Mouse (Mus musculus): ENCODE results near the gene Tma16. TPM values are rescaled to one million over a fixed set of nuclear protein-coding genes. Genes with fewer than 3 reads are reported as not detected.
A peak's percentile ranks its signal among the peaks of the same experiment; 100 is the strongest.

The Tma16 gene
- 2.4 and 4.4 TPM in 2 replicates for polyA plus RNA-seq (2012; rRNA removed)
- polyA plus RNA-seq (2014; fragmentation: Nextera tagmentation; extraction: Ambion mirVana): 5.1 and 5.5 TPM in 2 replicates

DNA sequence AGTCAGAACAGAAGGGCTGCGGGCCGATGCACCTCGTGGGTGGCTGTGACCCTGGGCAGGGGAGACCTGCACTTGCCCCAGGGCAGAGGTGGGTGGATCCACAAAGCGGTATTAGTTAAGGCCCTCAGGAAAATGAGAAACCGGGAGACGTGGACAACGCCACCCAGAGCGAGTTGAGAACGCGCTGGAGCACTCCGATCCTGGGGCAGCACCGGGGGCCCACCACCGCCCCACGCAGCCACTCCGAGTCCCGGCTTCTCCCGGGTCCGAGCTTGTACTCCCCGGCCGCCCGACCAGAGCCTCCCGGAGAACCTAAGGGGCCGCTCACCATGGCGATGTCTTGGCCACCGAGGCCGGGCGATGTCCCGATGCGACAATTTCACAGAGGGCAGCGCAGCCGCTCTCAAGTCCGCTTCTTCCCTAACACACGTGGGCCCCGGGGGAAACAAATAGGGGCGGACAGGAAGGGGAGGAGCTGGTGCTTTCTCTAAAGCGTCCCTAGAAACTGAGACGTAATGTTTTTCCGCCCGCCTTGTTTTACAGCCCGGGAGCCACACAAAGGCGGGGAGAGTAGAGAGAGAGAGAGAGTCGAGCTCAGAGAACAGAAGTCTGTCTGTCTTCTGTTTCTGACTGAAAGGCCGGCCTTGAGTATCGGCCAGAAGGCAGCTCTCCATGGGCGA lies at the start of gene Tma16:
Tma16 (minus strand) TSS at position 447 of the 680 bp plus-strand sequence.
- peak; percentile 89 for ATAC-seq (ENCODE audit: insufficient read depth)
- no peak within 1 kb of the TSS for H3K27ac ChIP-seq
- TF ChIP-seq CTCF (IDR thresholded peaks at IDR 0.05; ENCODE audit: low read depth) (no peak), EP300 (IDR thresholded peaks at IDR 0.05; ENCODE audit: low read depth) (no peak)
- H3K4me2 ChIP-seq (ENCODE audit: low read depth): peak within 1 kb of the TSS; percentile 78
- H3K9me3 ChIP-seq (ENCODE audit: control insufficient read depth, low read length): no peaks in the 10 kb centered on the region
- H3K9ac ChIP-seq (replicated peaks): peak within 1 kb of the TSS; percentile 78
- no peaks in the 10 kb centered on the region for H3K27me3 ChIP-seq (ENCODE audit: control insufficient read depth, insufficient read depth, low read length)
- H3K4me1 ChIP-seq (replicated peaks; ENCODE audit: control insufficient read depth in 2 of 2, insufficient read depth in 2 of 2, low read length in 1 of 2): 0 out of 4 replicates have a peak, but pooled peaks cover 2% of the 10 kb centered on the region in 2 experiments
- no peaks in the 10 kb centered on the region for H3K36me3 ChIP-seq (replicated peaks; ENCODE audit: control insufficient read depth, insufficient read depth, low read depth)
- under 1% methylated on average over 45 of the region's 45 CpGs for WGBS (ENCODE audit: insufficient replicate concordance)
- peak; percentile 68 to 69 (median 69) for DNase-seq (ENCODE audit: low read depth in 3 of 3, low spot score in 3 of 3)
- peak within 1 kb of the TSS; percentile 76 to 90 for H3K4me3 ChIP-seq (ENCODE audit: insufficient read depth in 1 of 2, low read depth in 2 of 2, low read length in 2 of 2)

DNA sequence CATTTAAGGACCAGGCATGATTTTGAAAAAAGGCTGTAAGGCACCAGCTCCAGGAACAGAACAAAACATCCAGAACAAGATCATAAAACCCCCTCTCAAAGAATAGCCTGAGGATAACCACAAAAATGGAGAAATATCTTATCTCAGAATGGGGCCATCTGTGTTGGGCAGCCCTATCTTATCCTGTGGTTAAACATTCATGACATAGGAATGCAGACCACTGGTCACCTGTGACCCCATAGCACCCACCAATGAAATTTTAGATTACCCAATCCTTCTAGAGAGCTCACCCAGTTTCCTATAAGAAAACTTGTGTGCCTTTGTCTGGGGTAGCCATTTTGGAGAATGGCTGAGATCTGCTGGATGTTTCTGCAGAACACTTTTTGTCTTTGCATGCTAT lies 34.2 kb upstream of the Tma16 start:
- Histone ChIP-seq H3K4me3 (ENCODE audit: insufficient read depth in 1 of 2, low read depth in 2 of 2, low read length in 2 of 2) (no peak overlapping the region), H3K4me1 (replicated peaks; ENCODE audit: control insufficient read depth in 2 of 2, insufficient read depth in 2 of 2, low read length in 1 of 2) (no peaks in the 10 kb centered on the region), H3K4me2 (ENCODE audit: low read depth) (no peak overlapping the region), H3K9me3 (ENCODE audit: control insufficient read depth, low read length) (no peaks in the 10 kb centered on the region), H3K9ac (replicated peaks) (no peak overlapping the region), H3K36me3 (replicated peaks; ENCODE audit: control insufficient read depth, insufficient read depth, low read depth) (no peaks in the 10 kb centered on the region), H3K27ac (no peak overlapping the region), H3K27me3 (ENCODE audit: control insufficient read depth, insufficient read depth, low read length) (no peaks in the 10 kb centered on the region)
- TF ChIP-seq CTCF (IDR thresholded peaks at IDR 0.05; ENCODE audit: low read depth) (no peak), EP300 (IDR thresholded peaks at IDR 0.05; ENCODE audit: low read depth) (no peak)
- ATAC-seq (ENCODE audit: insufficient read depth) (no peak), DNase-seq (ENCODE audit: low read depth in 3 of 3, low spot score in 3 of 3) (no peak)

DNA sequence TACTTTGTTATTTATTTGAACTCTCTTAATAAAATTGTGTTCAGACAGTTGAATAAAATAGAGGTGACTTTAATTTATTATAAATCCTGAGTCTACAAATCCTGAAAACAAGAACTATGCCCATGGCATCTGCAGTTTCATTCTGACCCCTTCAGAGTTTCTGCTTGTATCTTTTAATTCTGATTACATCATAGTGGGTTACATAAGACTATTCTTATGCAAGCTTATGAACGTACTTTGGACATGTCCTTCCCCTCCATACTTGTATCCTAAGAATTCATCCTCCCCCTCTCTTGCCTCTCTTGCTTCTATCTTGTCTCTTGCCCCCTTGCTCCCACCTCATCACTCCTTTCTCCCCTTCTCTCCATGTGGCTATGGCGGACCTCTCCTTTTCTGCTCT lies 32.8 kb upstream of the Tma16 start:
- Histone ChIP-seq H3K9me3 (ENCODE audit: control insufficient read depth, low read length) (no peaks in the 10 kb centered on the region), H3K4me1 (replicated peaks; ENCODE audit: control insufficient read depth in 2 of 2, insufficient read depth in 2 of 2, low read length in 1 of 2) (no peaks in the 10 kb centered on the region), H3K36me3 (replicated peaks; ENCODE audit: control insufficient read depth, insufficient read depth, low read depth) (no peaks in the 10 kb centered on the region), H3K9ac (replicated peaks) (no peak overlapping the region), H3K4me2 (ENCODE audit: low read depth) (no peak overlapping the region), H3K27ac (no peak overlapping the region), H3K4me3 (ENCODE audit: insufficient read depth in 1 of 2, low read depth in 2 of 2, low read length in 2 of 2) (no peak overlapping the region), H3K27me3 (ENCODE audit: control insufficient read depth, insufficient read depth, low read length) (no peaks in the 10 kb centered on the region)
- WGBS (ENCODE audit: insufficient replicate concordance): 64% methylated on average over 2 of the region's 2 CpGs
- ATAC-seq (ENCODE audit: insufficient read depth) (no peak), DNase-seq (ENCODE audit: low read depth in 3 of 3, low spot score in 3 of 3) (no peak)
- TF ChIP-seq EP300 (IDR thresholded peaks at IDR 0.05; ENCODE audit: low read depth): no peak
- no peak for TF ChIP-seq CTCF (IDR thresholded peaks at IDR 0.05; ENCODE audit: low read depth)

DNA sequence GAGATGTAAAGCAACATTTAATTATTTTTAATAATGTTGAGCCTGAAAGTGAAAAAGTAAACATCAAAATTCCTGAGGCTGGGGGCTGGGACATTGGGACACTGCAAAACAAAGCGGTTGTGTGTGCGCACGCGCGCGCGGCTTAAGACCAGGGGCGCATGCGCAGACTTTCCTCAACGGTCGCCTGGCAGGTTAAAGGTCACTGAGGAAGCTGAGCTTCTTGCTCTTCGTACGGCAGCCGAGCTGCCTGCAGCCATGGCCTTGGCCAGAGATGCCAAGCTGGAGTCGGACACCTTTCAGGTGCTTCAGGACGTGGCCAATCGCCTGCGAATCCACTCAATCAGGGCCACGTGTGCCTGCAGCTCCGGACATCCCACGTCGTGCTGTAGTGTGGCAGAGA lies 25.2 kb upstream of the Tma16 start, which contains the start of gene Tktl2:
Tktl2 (plus strand) TSS at position 220 of the 400 bp plus-strand sequence.
- WGBS (ENCODE audit: insufficient replicate concordance): 83% methylated on average over 22 of the region's 22 CpGs
- no peaks in the 10 kb centered on the region for H3K36me3 ChIP-seq (replicated peaks; ENCODE audit: control insufficient read depth, insufficient read depth, low read depth)
- TF ChIP-seq CTCF (IDR thresholded peaks at IDR 0.05; ENCODE audit: low read depth): no peak
- TF ChIP-seq EP300 (IDR thresholded peaks at IDR 0.05; ENCODE audit: low read depth): no peak

DNA sequence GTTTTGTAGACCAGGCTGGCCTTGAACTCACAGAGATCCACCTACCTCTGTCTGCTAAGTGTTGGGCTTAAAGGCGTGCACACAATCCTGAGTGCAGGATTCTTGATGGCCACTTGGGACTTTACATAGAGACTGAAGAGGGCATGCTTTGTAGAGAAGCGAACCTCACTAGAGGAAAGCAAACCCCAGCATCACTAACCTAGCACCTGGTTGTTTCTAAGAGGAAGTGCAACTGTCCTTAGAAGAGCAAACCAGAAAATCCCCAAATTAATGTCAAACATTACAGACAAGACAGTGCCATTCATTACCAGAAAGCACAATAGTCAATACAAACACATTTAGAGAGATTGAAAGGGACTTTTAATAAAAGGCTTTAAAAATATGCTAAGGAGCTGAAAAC lies 17.1 kb upstream of the Tma16 start:
- no peak for ATAC-seq (ENCODE audit: insufficient read depth)
- H3K9ac ChIP-seq (replicated peaks): no peak overlapping the region
- TF ChIP-seq CTCF (IDR thresholded peaks at IDR 0.05; ENCODE audit: low read depth): no peak
- no peak overlapping the region for H3K4me3 ChIP-seq (ENCODE audit: insufficient read depth in 1 of 2, low read depth in 2 of 2, low read length in 2 of 2)
- no peaks in the 10 kb centered on the region for H3K4me1 ChIP-seq (replicated peaks; ENCODE audit: control insufficient read depth in 2 of 2, insufficient read depth in 2 of 2, low read length in 1 of 2)
- no peak for DNase-seq (ENCODE audit: low read depth in 3 of 3, low spot score in 3 of 3)
- H3K27me3 ChIP-seq (ENCODE audit: control insufficient read depth, insufficient read depth, low read length): no peaks in the 10 kb centered on the region
- H3K9me3 ChIP-seq (ENCODE audit: control insufficient read depth, low read length): no peaks in the 10 kb centered on the region
- no peak overlapping the region for H3K27ac ChIP-seq
- H3K36me3 ChIP-seq (replicated peaks; ENCODE audit: control insufficient read depth, insufficient read depth, low read depth): no peaks in the 10 kb centered on the region
- H3K4me2 ChIP-seq (ENCODE audit: low read depth): no peak overlapping the region
- WGBS (ENCODE audit: insufficient replicate concordance): 50% methylated on average over 2 of the region's 2 CpGs

More for the DNA sequence above, 25.2 kb upstream of the Tma16 start, which contains the start of gene Tktl2:
- no peak for ATAC-seq (ENCODE audit: insufficient read depth)
- Histone ChIP-seq H3K4me1 (replicated peaks; ENCODE audit: control insufficient read depth in 2 of 2, insufficient read depth in 2 of 2, low read length in 1 of 2) (no peaks in the 10 kb centered on the region), H3K27me3 (ENCODE audit: control insufficient read depth, insufficient read depth, low read length) (no peaks in the 10 kb centered on the region), H3K4me2 (ENCODE audit: low read depth) (no peak within 1 kb of the TSS), H3K9me3 (ENCODE audit: control insufficient read depth, low read length) (no peaks in the 10 kb centered on the region), H3K9ac (replicated peaks) (no peak within 1 kb of the TSS), H3K4me3 (ENCODE audit: insufficient read depth in 1 of 2, low read depth in 2 of 2, low read length in 2 of 2) (no peak within 1 kb of the TSS), H3K27ac (no peak within 1 kb of the TSS)
- DNase-seq (ENCODE audit: low read depth in 3 of 3, low spot score in 3 of 3): no peak

All from liver, embryonic 14.5 days (tissue).